Mouse (Mus musculus): ENCODE measurements around the gene Tmem190. TPM values are rescaled to one million over a fixed set of nuclear protein-coding genes. Genes with fewer than 3 reads are reported as not detected.
A peak's percentile ranks its signal among the peaks of the same experiment; 100 is the strongest.
"Not testable (repeated sequence)": the region's sequence is repeated elsewhere in the genome, so short reads cannot be mapped to it uniquely, and the experiment has no call there.

Gene Tmem190
- total RNA-seq, 1 experiment from 2014 or later: not detected

DNA sequence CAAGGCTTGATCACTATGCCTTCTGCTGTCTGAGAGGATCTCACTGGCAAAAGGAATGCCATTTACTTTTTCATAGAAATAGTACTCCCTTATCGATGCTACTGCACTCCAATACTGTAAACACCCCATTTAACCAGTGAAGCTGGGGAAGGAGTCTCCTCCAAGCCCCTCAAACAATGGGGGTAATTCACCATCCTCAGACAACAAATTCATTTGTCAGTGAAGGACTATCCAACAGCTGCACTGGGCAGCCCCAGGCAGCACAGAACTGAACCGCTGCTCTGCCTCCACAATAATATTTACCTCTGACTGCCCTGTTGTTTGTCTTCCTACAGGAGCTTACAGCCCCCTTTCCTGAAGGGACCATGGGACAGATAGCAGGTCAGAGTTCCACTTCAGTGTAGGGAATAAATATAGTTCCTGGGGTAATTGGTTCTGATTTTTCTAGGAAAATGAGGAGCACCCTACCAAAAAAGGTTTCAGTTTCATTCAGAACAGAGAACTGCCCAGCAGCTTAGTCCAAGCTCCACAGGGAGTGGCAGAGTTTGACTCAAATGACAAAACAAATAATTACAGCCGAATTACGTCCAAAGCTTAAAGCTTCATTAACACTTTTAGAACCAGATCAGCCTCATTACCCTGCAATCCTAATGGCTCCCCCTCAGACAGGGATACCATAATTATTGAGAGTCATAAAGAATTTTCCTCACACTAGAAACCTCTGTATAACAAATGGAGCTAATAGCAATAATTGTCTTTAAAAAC lies 17.6 kb upstream of the Tmem190 start:
- no peak for ATAC-seq (replicated peaks; ENCODE audit: insufficient number of reproducible peaks, low FRiP score, low TSS enrichment, poor library complexity, severe bottlenecking)

- ATAC-seq (replicated peaks; ENCODE audit: insufficient number of reproducible peaks, low FRiP score, low TSS enrichment, poor library complexity, severe bottlenecking): no peak
These were observed 11.5 kb upstream of the Tmem190 start, which contains the start of gene Fam71e2 for GRCm38 (mm10) chr7:4771202-4771601. TSS of gene Fam71e2 (minus strand) at chr7:4771302.

GRCm38 (mm10) chr7:4776131-4776530 lies 6.6 kb upstream of the Tmem190 start:
- ATAC-seq (replicated peaks; ENCODE audit: insufficient number of reproducible peaks, low FRiP score, low TSS enrichment, poor library complexity, severe bottlenecking): no peak

DNA sequence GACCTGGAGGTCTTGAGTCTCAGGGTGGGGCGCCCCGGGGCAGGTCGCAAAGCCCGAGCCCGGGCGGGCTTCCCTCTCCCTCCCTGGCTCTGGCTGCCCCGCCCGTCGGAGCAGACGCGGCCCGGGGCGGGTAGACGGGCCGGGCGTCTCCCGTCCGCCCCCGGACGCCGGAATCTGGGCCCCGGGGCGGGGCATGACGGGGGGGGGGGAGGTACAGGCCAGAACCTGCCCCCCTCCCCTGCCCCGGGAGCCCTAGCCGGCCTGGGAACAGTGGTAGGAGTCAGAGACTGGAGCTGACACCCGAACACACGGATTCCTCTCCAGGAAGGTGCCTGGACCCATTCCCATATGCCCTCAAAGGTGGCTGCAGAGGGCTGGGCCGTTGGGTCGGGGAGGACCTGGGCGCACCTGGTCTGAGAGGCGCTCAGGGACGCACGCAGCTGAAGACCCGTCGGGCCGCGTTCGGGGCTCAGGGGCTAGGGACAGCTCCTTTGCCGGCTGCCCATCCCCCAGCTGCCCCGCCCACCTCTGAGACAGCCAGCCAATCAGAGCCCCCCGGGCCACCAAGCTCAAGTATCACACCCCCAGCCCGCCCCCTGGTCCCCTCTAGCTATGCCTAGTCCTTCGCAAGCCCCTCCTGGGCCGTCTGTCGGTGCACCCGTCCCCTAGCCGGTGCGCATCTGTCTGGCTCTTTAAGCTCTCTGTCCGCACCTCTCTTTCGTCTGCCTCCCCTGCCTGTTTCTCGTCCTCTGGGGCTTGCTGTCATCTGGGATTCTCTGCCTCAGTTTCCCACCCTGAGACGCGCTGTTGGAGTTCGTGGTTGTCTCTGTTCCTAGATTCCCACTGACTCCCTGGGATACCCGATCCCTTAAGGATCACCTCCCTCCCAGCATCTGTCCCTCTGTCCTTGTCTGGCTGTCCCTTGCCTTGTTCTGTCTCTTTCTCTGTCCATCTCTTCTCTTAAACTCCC lies 5.6 kb upstream of the Tmem190 start:
- ATAC-seq (replicated peaks; ENCODE audit: insufficient number of reproducible peaks, low FRiP score, low TSS enrichment, poor library complexity, severe bottlenecking): no peak

GRCm38 (mm10) chr7:4777851-4778637 lies 4.7 kb upstream of the Tmem190 start:
- ATAC-seq (replicated peaks; ENCODE audit: insufficient number of reproducible peaks, low FRiP score, low TSS enrichment, poor library complexity, severe bottlenecking): no peak

GRCm38 (mm10) chr7:4779921-4780320 lies 2.8 kb upstream of the Tmem190 start:
- ATAC-seq (replicated peaks; ENCODE audit: insufficient number of reproducible peaks, low FRiP score, low TSS enrichment, poor library complexity, severe bottlenecking): no peak

DNA sequence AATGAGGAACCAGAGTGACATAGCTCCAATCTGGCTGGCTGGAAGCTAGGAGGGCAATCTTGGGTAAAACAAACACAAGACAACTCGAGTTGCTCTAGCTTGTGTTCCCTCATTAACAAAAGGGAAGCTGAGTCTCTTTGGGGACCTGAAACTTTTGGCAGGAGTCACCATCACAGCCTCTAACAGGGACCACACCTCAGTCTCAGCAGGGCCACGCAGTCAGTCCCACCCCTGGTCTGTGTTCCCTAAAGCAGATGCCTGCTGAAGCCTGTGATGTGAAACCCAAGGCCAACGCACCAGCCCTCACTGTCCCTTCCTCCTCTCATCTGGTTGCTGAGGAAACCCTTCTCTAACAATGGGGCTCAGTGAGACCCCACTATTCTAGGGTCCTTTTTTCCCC lies 607 bp upstream of the Tmem190 start:
- peak; percentile 72 for ATAC-seq (replicated peaks; ENCODE audit: insufficient number of reproducible peaks, low FRiP score, low TSS enrichment, poor library complexity, severe bottlenecking)

- ATAC-seq (replicated peaks; ENCODE audit: insufficient number of reproducible peaks, low FRiP score, low TSS enrichment, poor library complexity, severe bottlenecking): 0 out of 2 replicates have a peak, but pooled peaks have one; percentile 8
These were observed 1.0 kb downstream of the Tmem190 start for GRCm38 (mm10) chr7:4783667-4784268.

DNA sequence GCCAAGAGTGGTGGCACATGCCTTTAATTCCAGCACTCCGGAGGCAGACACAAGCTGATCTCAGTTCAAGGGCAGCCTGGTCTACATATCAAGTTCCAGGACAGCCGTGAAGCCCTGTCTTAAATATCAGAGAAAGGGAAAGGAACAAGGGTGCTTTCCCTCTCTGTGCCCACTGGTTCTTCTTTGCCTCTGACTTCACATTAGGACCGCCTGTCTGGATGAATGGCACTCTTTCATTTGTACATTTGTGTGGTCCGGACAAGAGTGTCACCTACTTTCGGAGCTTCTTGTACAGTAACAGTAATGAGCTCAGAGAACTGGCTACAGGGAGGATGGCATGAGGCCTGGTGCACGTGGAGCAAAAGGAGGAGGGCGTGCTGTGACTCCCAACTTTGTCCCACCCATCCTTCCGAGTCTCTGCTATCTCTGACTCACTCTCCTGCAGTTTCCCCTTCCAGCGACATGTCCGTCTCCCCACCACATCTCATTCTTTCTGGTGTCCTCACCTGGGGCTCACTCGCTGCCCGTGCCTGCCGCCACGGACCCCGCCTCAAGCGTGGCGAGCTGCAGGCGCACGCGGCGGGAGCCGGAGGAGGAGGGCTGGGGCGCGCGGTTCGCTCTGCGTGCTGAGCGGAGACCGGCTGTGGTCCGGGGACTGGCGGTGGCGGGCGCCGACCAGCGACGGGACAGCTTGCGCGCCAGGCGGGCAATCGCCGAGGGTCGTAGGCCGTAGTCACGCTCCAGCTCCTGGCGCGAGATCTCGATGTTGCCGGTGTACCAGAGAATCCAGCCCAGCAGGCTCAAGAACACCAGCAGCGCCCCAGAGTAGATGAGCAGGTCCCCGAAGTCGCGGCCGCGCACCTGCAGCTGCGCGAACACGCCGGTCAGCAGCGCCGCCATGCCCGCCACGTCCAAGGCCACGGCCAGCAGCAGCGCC lies 6.0 kb downstream of the Tmem190 start:
- no peak for ATAC-seq (replicated peaks; ENCODE audit: insufficient number of reproducible peaks, low FRiP score, low TSS enrichment, poor library complexity, severe bottlenecking)

DNA sequence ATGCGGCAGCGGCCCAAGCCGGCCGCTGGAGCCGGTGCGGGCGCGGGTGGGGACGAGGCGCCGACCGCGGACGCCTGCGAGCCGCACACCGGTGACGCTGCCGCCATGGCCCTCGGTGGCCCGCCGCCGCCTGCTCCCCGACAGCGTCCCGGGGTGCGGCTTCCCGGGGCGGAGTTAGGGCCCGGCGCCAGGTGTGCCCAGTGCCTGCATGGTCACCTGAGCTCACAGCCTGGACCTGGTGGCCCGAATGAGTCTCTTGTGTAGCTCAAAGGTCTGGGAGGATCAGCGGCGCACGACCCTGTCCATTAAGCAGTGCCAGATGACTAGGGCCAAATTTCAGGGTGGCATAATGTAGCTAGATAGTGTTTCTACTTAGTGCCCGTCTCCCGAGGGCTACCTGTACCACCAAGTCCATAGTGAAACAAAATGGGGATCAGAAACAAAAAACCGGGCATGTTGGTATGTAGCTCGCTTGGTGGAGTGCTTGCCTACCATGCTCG lies 6.7 kb downstream of the Tmem190 start, which contains the start of gene Tmem238:
Gene Tmem238 (minus strand): TSS at position 221 of the 500 bp plus-strand sequence.
- ATAC-seq (replicated peaks; ENCODE audit: insufficient number of reproducible peaks, low FRiP score, low TSS enrichment, poor library complexity, severe bottlenecking): no peak

- ATAC-seq (replicated peaks; ENCODE audit: insufficient number of reproducible peaks, low FRiP score, low TSS enrichment, poor library complexity, severe bottlenecking): peak; percentile 94
These were observed 9.8 kb downstream of the Tmem190 start, which contains the start of gene Rpl28 for GRCm38 (mm10) chr7:4792278-4793212. TSS of gene Rpl28 (plus strand) at chr7:4792874.

DNA sequence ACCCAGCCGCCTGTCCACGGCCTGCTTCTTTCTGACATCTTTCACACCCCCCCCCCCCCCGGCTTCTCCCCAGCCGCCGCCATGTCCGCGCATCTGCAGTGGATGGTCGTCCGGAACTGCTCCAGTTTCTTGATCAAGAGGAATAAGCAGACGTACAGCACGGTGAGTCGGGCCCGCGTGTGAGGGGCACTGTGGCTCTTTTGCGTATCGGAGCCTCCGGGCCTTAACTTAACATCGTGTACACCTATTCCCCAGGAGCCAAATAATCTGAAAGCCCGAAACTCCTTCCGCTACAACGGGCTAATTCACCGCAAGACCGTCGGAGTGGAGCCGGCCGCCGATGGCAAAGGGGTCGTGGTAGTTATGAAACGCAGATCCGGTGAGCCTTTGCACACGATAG lies 10.5 kb downstream of the Tmem190 start:
- ATAC-seq (replicated peaks; ENCODE audit: insufficient number of reproducible peaks, low FRiP score, low TSS enrichment, poor library complexity, severe bottlenecking): not testable (repeated sequence)

GRCm38 (mm10) chr7:4793674-4794073 lies 10.9 kb downstream of the Tmem190 start:
- ATAC-seq (replicated peaks; ENCODE audit: insufficient number of reproducible peaks, low FRiP score, low TSS enrichment, poor library complexity, severe bottlenecking): no peak

DNA sequence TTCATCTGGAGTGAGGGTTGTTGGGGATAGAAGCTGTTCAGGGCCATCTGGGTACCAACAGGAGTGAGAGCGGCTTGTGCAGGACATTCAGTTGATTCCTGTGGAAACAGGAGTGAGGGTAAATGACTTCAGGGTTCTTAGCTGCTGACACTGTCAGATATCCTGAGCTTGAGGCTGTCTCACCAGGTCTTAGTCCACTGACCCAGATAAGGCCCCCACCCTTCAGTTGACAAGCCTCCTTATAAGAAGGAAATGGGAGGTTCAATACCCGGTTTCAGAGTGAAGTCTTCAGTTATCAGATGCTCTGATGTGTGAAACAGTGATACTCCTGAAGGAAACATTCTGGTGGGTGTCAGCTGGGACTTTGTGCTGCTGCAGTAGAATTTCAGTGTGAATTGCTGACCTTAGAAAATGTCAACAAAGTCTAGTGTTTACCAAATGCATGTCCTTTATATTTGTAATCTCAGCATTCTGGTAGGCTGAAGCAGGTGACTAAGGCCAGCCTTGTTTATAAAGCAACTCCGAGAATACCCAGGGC lies 12.0 kb downstream of the Tmem190 start:
- no peak for ATAC-seq (replicated peaks; ENCODE audit: insufficient number of reproducible peaks, low FRiP score, low TSS enrichment, poor library complexity, severe bottlenecking)

- no peak for ATAC-seq (replicated peaks; ENCODE audit: insufficient number of reproducible peaks, low FRiP score, low TSS enrichment, poor library complexity, severe bottlenecking)
These were observed 13.2 kb downstream of the Tmem190 start for GRCm38 (mm10) chr7:4795767-4796433.
